Mouse (Mus musculus) left cerebral cortex, postnatal 14 days (tissue): Measurements from ENCODE around the gene Magt1. TPM values are rescaled to one million over a fixed set of nuclear protein-coding genes. Genes with fewer than 3 reads are reported as not detected.

Source experiments
- total RNA-seq, 2 experiments: library from RNA; stranded (reverse); gene quantifications; 2 replicates each; pipeline ENCODE4 v1.2.3; 2021

The Magt1 gene
- total RNA-seq, 2 experiments from 2014 or later: 13.5 to 16.0 TPM

Other genes with a start within 250 kb of the Magt1 start
- under 1 TPM; 0.66 to 0.90 TPM for gene Fgf16, start 247.6 kb downstream of the Magt1 start, total RNA-seq
- 100 to 1,000 TPM; 190 to 194 TPM for gene Atrx, start 82.5 kb downstream of the Magt1 start, total RNA-seq
- 100 to 1,000 TPM; 373 to 414 TPM for gene Cox7b, start 3.8 kb upstream of the Magt1 start, total RNA-seq
- gene Atp7a, start 15.4 kb upstream of the Magt1 start, total RNA-seq: 1 to 10 TPM; 7.1 to 9.3 TPM
- gene Tlr13, start 131.3 kb upstream of the Magt1 start, total RNA-seq: 1 to 10 TPM; 1.3 to 1.7 TPM
- gene Pgk1, start 175.2 kb upstream of the Magt1 start, total RNA-seq: 100 to 1,000 TPM; 408 to 434 TPM
- 10 to 100 TPM; 23.0 to 25.9 TPM for gene Taf9b, start 209.3 kb upstream of the Magt1 start, total RNA-seq
- not detected for gene Fnd3c2, start 243.5 kb upstream of the Magt1 start, total RNA-seq